Mouse (Mus musculus) heart, adult 2 months (tissue): ENCODE measurements at regions not wholly inside any gene's neighbourhood (a gene's known extent, or its start where the extent isn't known, plus 50 kb on each side); places are given as distances from the start of the nearest gene placed in this dataset.

Source experiments
- CTCF ChIP-seq: fragments of 200-600 bp; IDR thresholded peaks from 2 replicates; pipeline ENCODE4 v1.8.1; 2022; ENCODE audit warnings: antibody characterized with exemption, mild to moderate bottlenecking, moderate library complexity
- EP300 ChIP-seq: fragments of 200-500 bp; IDR thresholded peaks from 2 replicates; pipeline ENCODE4 v1.6.1; 2011; ENCODE audit warnings: low read depth, low read length, control low read depth; ENCODE audit not compliant: insufficient read depth
- POLR2A ChIP-seq: fragments of 200-500 bp; IDR thresholded peaks from 2 replicates; pipeline ENCODE4 v1.6.1; 2011; ENCODE audit warnings: mild to moderate bottlenecking, low read depth, low read length, control low read depth; ENCODE audit not compliant: insufficient read depth

- TF ChIP-seq POLR2A (no peak), CTCF (no peak), EP300 (no peak)
Measured at GRCm38 (mm10) chr1:157014532-157015497, 75.4 kb upstream of the Ralgps2 start.
